Mouse (Mus musculus) kidney, postnatal 36 days (tissue): Measurements from ENCODE around the gene Slc44a4.

Source experiments
- DNase-seq, 2 experiments: peaks; one replicate each; pipeline ENCODE4 v3.0.0; 2021 to 2022; ENCODE audit warnings: mixed read lengths in 2 of 2

Slc44a4 gene

GRCm38 (mm10) chr17:34913930-34914665 lies at the start of gene Slc44a4:
TSS of gene Slc44a4 (plus strand) at chr17:34914466.
- DNase-seq: peak in 1 of 2 experiments; percentile 78

- no peak for DNase-seq
Measured at GRCm38 (mm10) chr17:34865981-34866380, 48.3 kb upstream of the Slc44a4 start.

- no peak for DNase-seq
Measured at GRCm38 (mm10) chr17:34874321-34874720, 39.9 kb upstream of the Slc44a4 start.

- no peak for DNase-seq
Measured at GRCm38 (mm10) chr17:34879336-34879879, 34.9 kb upstream of the Slc44a4 start, which contains the start of gene Zbtb12. TSS of gene Zbtb12 (plus strand) at chr17:34879483.

GRCm38 (mm10) chr17:34881166-34881565 lies 33.1 kb upstream of the Slc44a4 start:
- peak in 1 of 2 experiments; percentile 5 for DNase-seq

- peak; percentile 58 to 66 for DNase-seq
Measured at GRCm38 (mm10) chr17:34881683-34882310, 32.5 kb upstream of the Slc44a4 start, which contains the start of gene Gm20547. TSS of gene Gm20547 (minus strand) at chr17:34882042.

- peak in 1 of 2 experiments; percentile 31 for DNase-seq
Measured at GRCm38 (mm10) chr17:34883332-34883731, 30.9 kb upstream of the Slc44a4 start.

- DNase-seq: no peak
Measured at GRCm38 (mm10) chr17:34884704-34885103, 29.6 kb upstream of the Slc44a4 start.

GRCm38 (mm10) chr17:34885615-34886014 lies 28.7 kb upstream of the Slc44a4 start:
- no peak for DNase-seq

GRCm38 (mm10) chr17:34887942-34888341 lies 26.3 kb upstream of the Slc44a4 start:
- no peak for DNase-seq

GRCm38 (mm10) chr17:34890074-34890743 lies 24.1 kb upstream of the Slc44a4 start:
- no peak for DNase-seq

GRCm38 (mm10) chr17:34891377-34891776 lies 22.9 kb upstream of the Slc44a4 start:
- DNase-seq: peak in 1 of 2 experiments; percentile 40

GRCm38 (mm10) chr17:34893072-34893824 lies 21.0 kb upstream of the Slc44a4 start:
- DNase-seq: no peak

GRCm38 (mm10) chr17:34894074-34894597 lies 20.1 kb upstream of the Slc44a4 start:
- DNase-seq: peak; percentile 94 to 97

- peak; percentile 25 to 77 for DNase-seq
Measured at GRCm38 (mm10) chr17:34894801-34895530, 19.3 kb upstream of the Slc44a4 start.

GRCm38 (mm10) chr17:34895724-34896123 lies 18.5 kb upstream of the Slc44a4 start:
- no peak for DNase-seq

GRCm38 (mm10) chr17:34896366-34896765 lies 17.9 kb upstream of the Slc44a4 start:
- DNase-seq: no peak

GRCm38 (mm10) chr17:34897373-34898159 lies 16.7 kb upstream of the Slc44a4 start:
- peak; percentile 35 to 43 for DNase-seq

- peak; percentile 66 to 89 for DNase-seq
Measured at GRCm38 (mm10) chr17:34898160-34898586, 16.1 kb upstream of the Slc44a4 start, which contains the start of the genes C2 and Ehmt2. TSS of gene C2 (minus strand) at chr17:34898265. TSS of gene Ehmt2 (plus strand) at chr17:34898469.

- DNase-seq: peak in 1 of 2 experiments; percentile 59
Measured at GRCm38 (mm10) chr17:34898706-34899052, 15.6 kb upstream of the Slc44a4 start.
